Mouse (Mus musculus): ENCODE measurements around the gene Sesn3.
"Not testable (repeated sequence)": the region's sequence is repeated elsewhere in the genome, so short reads cannot be mapped to it uniquely, and the experiment has no call there.

Gene Sesn3

DNA sequence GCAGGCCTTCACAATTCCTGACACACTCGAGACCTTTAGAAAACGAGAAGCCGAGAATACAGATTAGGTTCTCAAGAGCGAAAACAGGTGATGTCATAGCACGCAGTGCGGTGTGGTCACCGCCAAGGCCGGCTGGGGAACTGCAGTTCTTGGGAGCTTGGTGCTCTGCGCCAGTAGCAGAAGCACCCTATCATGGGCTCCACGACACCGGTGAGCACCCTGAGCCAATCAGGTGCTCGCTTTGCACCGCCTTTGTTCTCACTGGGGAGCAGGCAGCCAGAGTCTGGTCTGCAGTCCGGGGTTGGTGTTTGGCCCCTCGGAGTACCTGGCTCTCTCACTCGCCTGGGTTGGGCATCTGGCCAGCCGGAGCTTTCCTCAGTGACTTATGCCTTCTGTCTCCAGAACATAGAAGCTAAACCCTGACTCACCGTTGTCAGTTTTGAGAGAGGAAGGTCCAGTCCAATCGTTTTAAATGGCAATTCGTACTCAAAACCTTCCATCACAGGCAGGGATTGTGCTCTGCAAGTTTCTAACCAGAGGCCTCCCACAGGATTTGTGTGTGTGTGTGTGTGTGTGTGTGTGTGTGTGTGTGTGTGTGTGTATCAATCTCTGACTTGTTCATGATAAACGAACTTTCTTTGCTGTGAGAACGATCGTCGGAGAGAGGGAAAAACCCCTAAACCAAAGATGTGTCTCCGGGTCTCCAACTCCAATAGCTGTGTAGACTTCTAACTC, at the start of gene Sesn3:
Gene Sesn3, plus strand, starts transcription at position 82 of the 735 bp plus-strand sequence.
- DNase-seq (ENCODE audit: low spot score in 2 of 2), result peak; percentile 71 to 81

DNA sequence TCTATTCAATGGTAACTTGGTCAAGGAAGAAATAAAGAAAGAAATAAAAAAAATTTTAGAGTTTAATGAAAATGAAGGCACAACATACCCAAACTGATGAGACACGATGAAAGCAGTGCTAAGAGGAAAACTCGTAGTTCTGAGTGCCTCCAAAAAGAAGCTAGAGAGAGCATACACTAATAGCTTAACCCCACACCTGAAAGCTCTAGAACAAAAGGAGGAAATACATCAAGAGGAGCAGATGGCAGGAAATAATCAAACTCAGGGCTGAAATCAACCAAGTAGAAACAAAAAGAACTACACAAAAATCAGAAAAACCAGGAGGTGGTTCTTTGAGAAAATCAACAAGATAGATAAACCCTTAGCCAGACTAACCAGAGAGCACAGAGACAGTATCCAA, 47.8 kb upstream of the Sesn3 start:
- DNase-seq (ENCODE audit: low spot score in 2 of 2), result not testable (repeated sequence)

DNA sequence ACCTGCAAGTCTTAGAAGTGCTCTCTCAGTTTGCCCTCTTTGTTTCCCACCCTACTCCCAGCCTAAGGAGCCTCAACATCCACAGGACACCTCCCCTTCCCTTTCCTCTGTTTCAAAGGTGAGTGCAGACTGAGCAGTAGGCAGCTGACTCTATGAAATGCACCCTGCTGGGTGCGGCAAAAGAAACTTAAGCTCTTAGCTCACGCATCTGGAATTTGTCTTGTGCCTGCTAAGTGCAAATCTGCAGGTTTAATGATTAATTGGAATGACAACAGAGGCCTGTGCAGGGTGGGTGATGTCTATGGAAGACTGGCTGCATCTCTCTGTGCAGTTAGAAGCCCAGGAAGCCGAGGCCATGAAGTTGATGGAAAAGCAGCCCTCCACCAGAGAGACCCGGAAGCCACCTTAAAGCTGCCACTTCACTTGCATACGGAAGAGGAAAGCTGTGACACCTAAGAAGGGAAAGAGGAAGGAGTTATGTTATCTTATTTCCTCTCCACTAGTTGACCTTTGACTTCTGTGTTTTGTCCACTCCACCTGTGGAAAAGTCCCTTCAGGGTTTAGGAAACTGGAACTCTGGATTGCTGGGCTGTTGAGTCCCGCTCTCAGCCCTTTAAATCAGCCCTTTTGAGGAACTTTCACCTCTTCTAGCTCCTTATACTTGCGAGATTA, 41.0 kb upstream of the Sesn3 start:
- DNase-seq (ENCODE audit: low spot score in 2 of 2), result no peak

DNA sequence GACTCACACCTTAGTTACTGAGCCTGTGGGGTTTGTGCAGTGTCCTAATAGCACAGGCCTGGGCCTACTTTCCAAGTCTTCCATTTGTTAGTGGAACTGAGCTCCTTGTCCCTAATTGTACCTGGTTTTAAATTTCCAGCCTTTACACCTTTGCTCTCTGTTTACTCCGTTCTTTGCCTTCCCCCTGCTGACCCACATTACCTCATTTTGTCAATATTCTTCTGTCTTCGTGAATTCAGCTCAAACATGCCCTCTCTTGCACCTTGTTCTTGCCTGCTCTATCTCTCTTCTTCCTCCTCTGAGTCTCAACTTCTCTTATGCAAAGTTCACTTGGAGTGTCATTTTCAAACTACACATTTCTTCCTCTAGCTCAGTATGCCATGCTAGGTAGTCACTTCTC, 39.6 kb upstream of the Sesn3 start:
- no peak for DNase-seq (ENCODE audit: low spot score in 2 of 2)

DNA sequence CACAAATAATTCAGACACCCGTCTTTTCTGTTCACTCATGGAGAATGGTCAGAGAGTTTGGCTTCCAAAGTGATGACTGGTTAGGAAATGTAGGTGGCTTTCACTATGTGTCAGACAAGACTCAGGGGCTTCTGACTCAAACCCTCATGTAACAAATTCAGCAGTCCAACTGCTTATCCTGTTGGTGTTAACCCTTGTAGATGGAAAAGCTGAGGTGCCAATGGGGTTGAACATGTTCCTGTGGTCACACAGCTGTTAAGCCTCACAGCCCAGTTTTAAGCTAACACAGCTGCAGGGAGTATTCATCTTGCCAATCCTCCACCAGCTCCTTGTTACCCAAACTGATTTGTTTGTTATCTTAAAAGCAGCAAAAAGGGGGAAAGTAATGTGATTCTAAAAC, 33.9 kb upstream of the Sesn3 start:
- DNase-seq (ENCODE audit: low spot score in 2 of 2), result not testable (repeated sequence)

DNA sequence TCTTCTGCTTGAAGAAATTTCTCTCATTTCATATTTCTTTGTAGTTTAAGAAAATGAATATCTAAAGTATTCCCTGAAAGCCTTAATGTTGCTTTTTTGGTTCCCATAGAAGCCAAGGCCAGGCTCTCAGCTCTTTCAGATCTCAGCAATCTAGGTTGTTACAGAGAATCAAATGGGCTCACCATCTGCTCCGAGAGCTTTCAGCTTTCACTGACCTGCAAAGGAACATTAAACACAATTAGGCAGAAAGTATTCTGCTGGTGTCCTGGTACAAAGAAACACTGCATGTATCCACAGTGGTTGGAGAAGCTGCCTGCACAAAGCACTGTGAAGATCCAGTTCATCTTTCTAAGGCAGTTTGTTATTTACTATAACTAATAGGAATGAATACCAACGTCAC, 32.6 kb upstream of the Sesn3 start:
- no peak for DNase-seq (ENCODE audit: low spot score in 2 of 2)

- DNase-seq (ENCODE audit: low spot score in 2 of 2), result no peak
These were observed 30.3 kb upstream of the Sesn3 start for GRCm38 (mm10) chr9:14244528-14244927.

DNA sequence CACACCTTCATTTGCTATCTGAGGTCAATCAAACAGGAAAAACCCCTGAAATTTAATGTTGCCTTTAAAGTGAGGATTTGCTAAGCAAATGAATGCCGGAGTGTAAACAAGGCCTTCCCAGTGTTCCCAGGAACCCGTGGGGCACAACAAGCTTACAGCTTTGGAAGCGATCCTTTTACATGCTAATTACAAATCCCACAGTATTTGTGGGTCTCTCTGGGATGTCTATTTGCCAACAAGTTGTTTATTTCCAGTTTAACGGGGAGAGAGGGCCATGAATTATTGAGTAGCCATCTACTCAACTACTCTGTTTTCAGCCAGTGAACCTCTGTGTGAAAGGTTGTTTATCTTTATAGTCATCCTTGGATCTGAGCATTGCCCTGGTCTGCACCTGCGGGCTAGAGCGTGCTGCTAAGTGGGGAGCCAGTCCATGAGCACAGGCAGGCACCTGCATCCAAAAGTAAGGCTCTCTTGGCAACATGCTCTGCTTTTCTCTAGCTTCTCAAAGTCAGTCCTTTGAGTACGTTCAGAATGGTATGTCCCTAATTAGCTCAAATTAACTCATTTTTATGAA, 29.8 kb upstream of the Sesn3 start:
- DNase-seq (ENCODE audit: low spot score in 2 of 2), result no peak

DNA sequence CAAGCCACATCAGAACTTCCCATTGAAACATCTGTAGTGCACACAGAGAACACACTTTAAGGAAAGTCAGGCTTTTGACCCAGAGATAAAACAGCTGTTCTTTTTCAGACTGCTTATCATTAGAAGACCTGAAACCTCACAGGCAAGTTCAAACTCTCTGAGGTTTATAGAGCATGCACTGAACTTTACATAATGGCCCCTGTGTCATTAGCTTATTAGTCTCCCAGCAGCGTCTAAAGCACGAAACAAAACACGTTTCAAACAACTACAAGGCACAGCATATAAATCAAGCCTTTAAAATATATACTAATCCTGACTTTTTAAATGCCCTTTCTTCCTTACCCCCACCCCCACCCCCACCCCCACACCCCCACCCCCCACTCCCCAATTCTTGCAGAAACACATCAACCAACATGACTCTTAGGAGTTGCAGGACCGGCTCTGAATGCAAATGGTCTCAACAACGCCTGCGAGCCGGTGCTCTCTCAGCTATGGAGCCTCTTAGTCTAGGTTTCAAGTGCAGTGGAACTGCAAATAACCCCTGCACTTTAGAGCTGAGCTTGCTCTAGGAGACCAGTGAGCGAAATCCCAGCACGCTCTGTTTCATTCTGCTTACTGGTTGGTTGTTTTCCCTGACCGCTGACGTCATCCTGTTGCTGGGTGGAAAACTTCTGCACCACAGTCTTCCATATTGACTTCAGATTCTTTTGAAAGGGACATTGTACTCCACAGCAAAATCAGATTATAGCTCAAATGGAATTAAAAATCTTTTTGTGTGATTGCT, 28.7 kb upstream of the Sesn3 start:
- DNase-seq (ENCODE audit: low spot score in 2 of 2), result peak; percentile 71 to 77

DNA sequence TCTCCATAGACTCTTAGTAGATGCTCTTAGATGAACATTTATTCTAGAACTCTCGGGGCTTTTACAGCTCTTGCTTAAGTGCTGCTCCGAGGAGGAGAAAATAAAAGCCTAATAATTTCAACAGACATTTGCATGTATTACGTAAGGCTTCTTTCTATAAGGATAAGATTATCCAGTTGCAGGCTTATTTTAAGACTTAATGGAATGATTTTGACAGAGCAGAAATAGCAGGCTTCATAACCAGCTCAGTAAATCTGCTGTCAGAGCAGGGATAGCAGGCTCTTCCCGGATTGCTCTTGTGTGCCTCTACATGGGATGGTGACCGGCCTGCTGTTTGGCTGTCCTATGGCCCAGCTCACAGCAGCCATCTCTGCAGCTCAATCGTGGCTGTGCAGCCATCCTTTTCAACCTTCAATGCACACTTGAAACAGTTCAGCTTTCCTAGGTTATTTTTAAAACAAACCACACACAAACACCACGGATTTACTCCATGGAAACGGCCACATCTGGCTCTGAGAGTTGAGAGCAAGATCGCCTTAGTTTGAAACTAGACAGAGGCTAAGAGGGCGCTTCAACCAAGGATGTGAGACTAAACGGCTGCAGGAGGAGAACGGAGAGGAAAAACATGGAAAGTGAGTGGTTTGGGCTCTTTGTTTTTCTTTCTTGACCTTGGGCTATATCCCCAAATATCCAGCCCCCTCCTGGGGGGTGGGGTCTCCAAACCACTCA, 27.2 kb upstream of the Sesn3 start:
- no peak for DNase-seq (ENCODE audit: low spot score in 2 of 2)

DNA sequence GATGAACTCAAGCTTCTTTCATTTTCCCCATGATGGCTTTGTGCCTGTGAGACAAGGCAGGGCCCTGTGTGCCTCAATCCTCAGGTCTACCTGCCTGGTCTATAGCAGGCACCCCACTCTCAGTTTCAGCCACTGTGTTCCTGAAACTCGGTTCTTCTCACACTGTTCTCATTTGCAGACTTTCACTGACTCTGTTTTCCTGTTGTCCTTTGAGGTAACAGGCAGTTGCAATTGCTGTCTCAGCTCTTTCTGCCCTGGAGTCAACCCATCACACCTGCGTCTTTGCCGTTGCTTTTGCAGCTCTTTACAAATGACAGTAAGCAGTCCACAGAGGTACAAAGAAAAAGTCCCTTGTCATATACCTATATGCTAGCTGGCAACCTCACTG, 26.7 kb upstream of the Sesn3 start:
- DNase-seq (ENCODE audit: low spot score in 2 of 2), result no peak

GRCm38 (mm10) chr9:14261150-14261549, 13.7 kb upstream of the Sesn3 start:
- DNase-seq (ENCODE audit: low spot score in 2 of 2), result no peak

GRCm38 (mm10) chr9:14262568-14262972, 12.3 kb upstream of the Sesn3 start:
- no peak for DNase-seq (ENCODE audit: low spot score in 2 of 2)

DNA sequence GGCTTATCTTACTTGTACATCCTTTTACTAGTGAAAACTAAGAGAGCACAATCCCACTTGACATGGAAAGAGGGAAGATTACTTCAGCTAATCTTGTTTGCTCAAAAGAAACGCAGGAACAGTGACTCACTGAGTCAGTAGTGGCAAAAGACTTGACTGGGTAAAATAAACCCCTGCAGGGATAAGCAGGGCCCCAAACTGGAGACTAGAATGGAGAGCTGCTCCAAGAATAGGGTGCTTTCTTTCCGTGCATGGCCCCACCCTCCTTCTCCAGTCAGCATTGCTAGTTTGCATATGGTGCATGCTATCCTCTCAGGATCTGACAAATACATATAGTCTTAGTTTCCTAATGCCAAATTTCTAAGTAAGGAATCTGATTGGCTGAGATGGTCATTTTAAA, 8.4 kb upstream of the Sesn3 start:
- DNase-seq (ENCODE audit: low spot score in 2 of 2), result no peak

- DNase-seq (ENCODE audit: low spot score in 2 of 2), result no peak
These were observed 6.3 kb upstream of the Sesn3 start for GRCm38 (mm10) chr9:14268578-14268977.

GRCm38 (mm10) chr9:14272921-14273320, 1.9 kb upstream of the Sesn3 start:
- DNase-seq (ENCODE audit: low spot score in 2 of 2), result no peak

DNA sequence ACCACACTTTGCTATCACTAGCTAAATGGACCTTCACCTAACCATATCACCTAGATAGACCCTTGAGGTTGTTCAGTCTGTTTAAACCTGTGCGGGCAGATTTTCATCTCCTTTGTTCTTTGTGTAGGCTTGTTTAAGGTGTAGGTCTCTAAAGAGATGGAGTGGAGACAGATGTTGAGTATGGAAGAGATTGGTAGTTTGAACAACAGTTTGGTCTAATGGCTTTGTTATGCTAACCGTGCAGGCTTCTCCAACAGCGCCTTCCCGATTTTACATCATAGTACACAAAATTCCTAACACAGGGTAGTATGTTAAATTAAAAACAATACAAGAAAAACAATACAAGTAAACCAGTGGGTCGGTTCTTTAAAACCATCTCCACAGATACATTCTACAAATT, 281 bp upstream of the Sesn3 start:
- no peak for DNase-seq (ENCODE audit: low spot score in 2 of 2)

- peak; percentile 99 to 100 for DNase-seq (ENCODE audit: low spot score in 2 of 2)
These were observed 1.1 kb downstream of the Sesn3 start for GRCm38 (mm10) chr9:14275792-14276480.

DNA sequence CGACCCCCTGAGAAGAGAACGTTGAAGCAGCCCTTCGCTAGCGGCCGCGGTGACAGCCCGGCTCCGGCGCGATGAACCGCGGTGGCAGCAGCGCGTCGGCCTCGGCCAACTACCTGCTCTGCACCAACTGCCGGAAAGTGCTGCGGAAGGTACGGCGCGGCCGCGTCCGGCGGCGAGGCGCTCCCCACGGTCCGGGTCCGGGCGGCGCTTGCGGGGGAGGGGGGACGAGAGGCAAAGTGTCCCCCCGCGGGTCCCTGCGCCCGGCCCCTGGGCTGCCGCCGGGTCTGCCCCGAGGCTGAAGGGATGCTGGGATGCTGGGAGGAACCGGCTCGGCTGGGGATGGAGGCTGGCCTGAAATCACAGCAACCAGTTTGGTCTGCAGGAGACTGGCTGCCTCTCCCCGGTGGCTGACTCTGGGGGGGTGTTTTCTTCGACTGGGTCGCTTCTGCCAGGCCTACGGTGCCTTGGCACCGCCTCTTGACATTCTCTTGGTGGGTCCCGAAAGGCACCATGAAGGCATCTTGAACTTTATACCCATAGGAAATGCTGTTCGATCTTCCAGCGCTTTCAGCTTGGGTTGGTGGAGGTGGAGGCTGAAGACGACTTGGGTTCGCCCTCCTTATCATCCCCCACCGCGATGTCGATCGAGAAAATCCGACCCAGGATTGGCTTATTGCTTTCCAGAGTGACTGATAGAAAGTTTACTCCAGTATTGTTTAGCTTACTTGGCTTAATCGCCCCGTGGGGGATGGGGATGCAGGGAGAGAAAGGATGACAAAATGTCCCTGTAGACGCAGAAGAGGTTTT, 1.8 kb downstream of the Sesn3 start:
- DNase-seq (ENCODE audit: low spot score in 2 of 2), result peak; percentile 68 to 74

- no peak for DNase-seq (ENCODE audit: low spot score in 2 of 2)
These were observed 2.6 kb downstream of the Sesn3 start for GRCm38 (mm10) chr9:14277365-14277991.
